Mouse (Mus musculus): ENCODE measurements around the gene Dennd1b. TPM values are rescaled to one million over a fixed set of nuclear protein-coding genes. Genes with fewer than 3 reads are reported as not detected.

The Dennd1b gene
- polyA plus RNA-seq, 1 experiment from 2014 or later, result 6.1 TPM

Other genes starting within 250 kb of the Dennd1b start
- gene Lhx9, start 114.9 kb upstream of the Dennd1b start, polyA plus RNA-seq (2014; fragmentation: Nextera tagmentation; extraction: Ambion mirVana), result 15.2 and 20.3 TPM in 2 replicates
- 37.7 and 49.8 TPM in 2 replicates for gene 2310009B15Rik, start 106.6 kb upstream of the Dennd1b start, polyA plus RNA-seq (2014; fragmentation: Nextera tagmentation; extraction: Ambion mirVana)